ENCODE assay signal across 13 mouse cellular contexts in the genomic region with DNA sequence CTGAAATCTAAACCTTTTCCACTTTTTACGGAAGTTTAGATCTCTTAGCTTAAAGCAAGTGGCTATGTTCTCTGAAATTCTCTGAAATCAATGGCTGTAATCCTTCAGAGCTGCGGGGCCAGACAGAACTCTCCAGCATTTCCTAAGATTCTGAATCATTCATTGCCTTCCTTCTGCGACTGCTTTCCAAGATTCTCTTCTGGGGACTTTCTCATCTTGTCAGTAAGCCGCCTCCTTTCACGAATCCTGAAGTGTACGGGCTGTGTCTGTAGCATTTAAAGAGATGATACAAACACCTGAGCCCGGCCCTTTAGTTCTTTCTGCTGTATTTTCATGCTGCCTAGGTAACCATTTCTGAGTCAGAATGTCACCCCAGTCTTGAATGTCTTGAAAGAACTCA.
"Had no signal": no experiment of that assay in that cellular context is flagged by ENCODE, and none has a peak within 500 bp of the region (broad histone marks: within the 10 kb centered on the region; RNA-seq: fewer than 3 reads in every experiment).

No protein-coding gene starts in this region.

- ATAC-seq: liver, postnatal 0 days; lung, postnatal 0 days; midbrain, embryonic 16.5 days had no signal

- DNase-seq: liver, postnatal 0 days; lung, adult 2 months; lung, postnatal 14 days; lung, postnatal 36 days; midbrain, embryonic 14.5 days; retina, postnatal 1 day; right cerebral cortex, postnatal 14 days; spleen, adult 18-20 months; thymus, adult 18-20 months; thymus, postnatal 14 days; thymus, postnatal 36 days had no signal
